Mouse (Mus musculus) adrenal gland, adult 18-20 months (tissue): ENCODE measurements at regions not wholly inside any gene's neighbourhood (a gene's known extent, or its start where the extent isn't known, plus 50 kb on each side); places are given as distances from the start of the nearest gene placed in this dataset.
A peak's percentile ranks its signal among the peaks of the same experiment; 100 is the strongest.
"Not testable (repeated sequence)": the region's sequence is repeated elsewhere in the genome, so short reads cannot be mapped to it uniquely, and the experiment has no call there.

Source experiments
- DNase-seq, 2 experiments: peaks; one replicate each; pipeline ENCODE4 v3.0.0; 2021 to 2022; ENCODE audit warnings: low spot score in 2 of 2

GRCm38 (mm10) chr17:84844950-84845349 is 54.4 kb upstream of the Lrpprc start:
- DNase-seq: no peak

- no peak for DNase-seq
Observed at GRCm38 (mm10) chr17:84846141-84846540, 55.6 kb upstream of the Lrpprc start.

- DNase-seq: no peak
Observed at GRCm38 (mm10) chr17:84848385-84849030, 57.9 kb upstream of the Lrpprc start.

- DNase-seq: no peak
Observed at GRCm38 (mm10) chr17:84849031-84849405, 58.4 kb upstream of the Lrpprc start.

GRCm38 (mm10) chr17:84850464-84850863 is 59.9 kb upstream of the Lrpprc start:
- DNase-seq: no peak

- no peak for DNase-seq
Observed at GRCm38 (mm10) chr17:84850893-84851292, 60.3 kb upstream of the Lrpprc start.

GRCm38 (mm10) chr17:84856971-84857370 is 66.4 kb upstream of the Lrpprc start:
- DNase-seq: no peak

GRCm38 (mm10) chr17:84858830-84859229 is 68.2 kb upstream of the Lrpprc start:
- no peak for DNase-seq

- DNase-seq: no peak
Observed at GRCm38 (mm10) chr17:84859916-84860315, 69.3 kb upstream of the Lrpprc start.

GRCm38 (mm10) chr17:84860835-84861234 is 70.2 kb upstream of the Lrpprc start:
- DNase-seq: no peak

- not testable (repeated sequence) for DNase-seq
Observed at GRCm38 (mm10) chr17:84864231-84864630, 73.6 kb upstream of the Lrpprc start.

- no peak for DNase-seq
Observed at GRCm38 (mm10) chr17:84865158-84865557, 74.6 kb upstream of the Lrpprc start.

GRCm38 (mm10) chr17:84865566-84865965 is 75.0 kb upstream of the Lrpprc start:
- no peak for DNase-seq

GRCm38 (mm10) chr17:84869074-84869722 is 78.6 kb upstream of the Lrpprc start:
- DNase-seq: no peak

GRCm38 (mm10) chr17:84873554-84873953 is 83.0 kb upstream of the Lrpprc start:
- DNase-seq: no peak

GRCm38 (mm10) chr17:84874494-84874893 is 82.0 kb upstream of the Ppm1b start:
- no peak for DNase-seq

- DNase-seq: no peak
Observed at GRCm38 (mm10) chr17:84875031-84875430, 81.5 kb upstream of the Ppm1b start.

GRCm38 (mm10) chr17:84876037-84876436 is 80.5 kb upstream of the Ppm1b start:
- no peak for DNase-seq

- peak in 1 of 2 experiments; percentile 24 for DNase-seq
Observed at GRCm38 (mm10) chr17:84877176-84877863, 79.2 kb upstream of the Ppm1b start.

GRCm38 (mm10) chr17:84877864-84878224 is 78.7 kb upstream of the Ppm1b start:
- DNase-seq: peak; percentile 69

GRCm38 (mm10) chr17:84878316-84878715 is 78.2 kb upstream of the Ppm1b start:
- DNase-seq: no peak

- no peak for DNase-seq
Observed at GRCm38 (mm10) chr17:84879146-84879545, 77.4 kb upstream of the Ppm1b start.
